Mouse (Mus musculus) granulocyte monocyte progenitor cell, adult 5-6 weeks (primary cell): Measurements from ENCODE around the gene Ptk6. TPM values are rescaled to one million over a fixed set of nuclear protein-coding genes. Genes with fewer than 3 reads are reported as not detected.

ENCODE experiments used
- ATAC-seq: replicated peaks from 2 replicates; pipeline ENCODE4 v1.8.0; 2016; ENCODE audit warnings: mild to moderate bottlenecking, moderate TSS enrichment, inconsistent platforms; ENCODE audit not compliant: poor library complexity, severe bottlenecking
- total RNA-seq, 2 experiments: library from RNA; stranded (forward) in 1 of 2; stranded (reverse) in 1 of 2; fragments of 200-712, 200-1000 nt in 1 of 2; fragments of >200 nt in 1 of 2; fragmentation: Nextera tagmentation in 1 of 2; gene quantifications; 2 replicates each; pipeline ENCODE4 v1.2.3; 2014 to 2017

Ptk6 gene
- total RNA-seq (2014; fragmentation: Nextera tagmentation) (not detected in 2 replicates), total RNA-seq (2017) (not detected in 2 replicates)

DNA sequence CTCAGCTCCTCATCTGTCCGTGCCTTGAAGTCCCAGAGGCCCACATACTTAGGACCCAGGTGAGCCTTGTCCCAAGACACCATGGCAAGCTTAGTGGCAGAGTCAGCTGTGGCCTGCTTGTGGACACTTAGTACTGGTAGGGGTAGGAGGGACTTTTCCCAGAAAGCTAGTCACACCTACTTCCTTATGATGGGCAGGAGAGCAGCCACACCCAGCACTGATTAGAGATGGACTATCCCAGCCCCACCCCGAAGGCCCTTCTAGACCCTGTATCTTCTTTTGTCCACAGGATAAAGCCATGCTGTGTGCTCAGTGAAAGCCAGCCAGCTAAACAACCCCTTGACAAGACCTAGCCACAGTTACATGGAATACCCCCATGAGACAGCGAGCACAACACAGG is at the start of gene Ptk6:
TSS of gene Ptk6 (minus strand) at position 368 of the 400 bp plus-strand sequence.
- ATAC-seq: no peak

- ATAC-seq: no peak
Measured at GRCm38 (mm10) chr2:181251841-181252240, 49.3 kb upstream of the Ptk6 start.

- ATAC-seq: no peak
Measured at GRCm38 (mm10) chr2:181249217-181249616, 46.6 kb upstream of the Ptk6 start.

GRCm38 (mm10) chr2:181245031-181245430 is 42.4 kb upstream of the Ptk6 start:
- ATAC-seq: no peak

GRCm38 (mm10) chr2:181243706-181244394 is 41.3 kb upstream of the Ptk6 start:
- ATAC-seq: peak; percentile 93

GRCm38 (mm10) chr2:181242314-181242665 is 39.7 kb upstream of the Ptk6 start:
- no peak for ATAC-seq

GRCm38 (mm10) chr2:181241602-181242313 is 39.2 kb upstream of the Ptk6 start, which contains the start of gene Helz2:
Gene Helz2 (minus strand): TSS chr2:181242027.
- ATAC-seq: peak; percentile 72

- no peak for ATAC-seq
Measured at GRCm38 (mm10) chr2:181240806-181241440, 38.3 kb upstream of the Ptk6 start.

DNA sequence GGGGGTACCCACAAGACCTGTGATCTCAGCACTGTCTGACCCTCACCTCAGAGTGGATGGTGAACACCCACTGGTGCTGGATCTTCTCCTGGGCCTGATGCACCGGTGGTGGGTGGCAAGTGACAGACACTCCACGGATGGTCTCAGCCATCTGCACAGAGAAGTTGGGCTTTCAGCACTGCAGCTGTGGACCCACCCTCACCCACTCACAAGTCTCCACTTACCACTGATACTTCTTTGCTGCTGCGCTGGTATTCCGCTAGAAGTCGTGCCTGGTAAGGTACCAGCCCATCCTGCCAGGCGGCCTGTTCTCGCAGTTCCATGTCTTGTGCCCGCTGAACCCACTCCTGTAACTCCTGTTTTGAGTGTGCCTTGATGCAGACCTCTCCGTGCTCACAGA is 36.7 kb upstream of the Ptk6 start:
- no peak for ATAC-seq

DNA sequence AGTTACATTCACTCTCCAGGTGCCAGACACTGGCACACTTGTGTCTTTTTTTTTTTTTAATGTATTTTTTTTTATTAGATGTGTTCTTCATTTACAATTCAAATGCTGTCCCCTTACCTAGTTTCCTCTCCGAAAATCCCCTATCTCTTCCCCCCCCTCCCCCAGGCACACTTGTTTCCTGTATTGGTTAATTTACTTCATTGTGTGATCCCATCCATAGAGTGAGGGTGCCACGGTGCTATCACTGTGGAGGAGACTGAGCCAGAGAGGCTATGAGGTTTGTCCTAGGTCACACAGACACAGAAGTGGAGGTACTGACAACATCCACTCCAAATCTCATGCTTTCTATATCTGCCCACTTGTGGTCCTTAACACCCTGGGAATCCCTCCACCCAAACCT is 36.3 kb upstream of the Ptk6 start:
- ATAC-seq: no peak

GRCm38 (mm10) chr2:181238091-181238610 is 35.6 kb upstream of the Ptk6 start:
- ATAC-seq: no peak

DNA sequence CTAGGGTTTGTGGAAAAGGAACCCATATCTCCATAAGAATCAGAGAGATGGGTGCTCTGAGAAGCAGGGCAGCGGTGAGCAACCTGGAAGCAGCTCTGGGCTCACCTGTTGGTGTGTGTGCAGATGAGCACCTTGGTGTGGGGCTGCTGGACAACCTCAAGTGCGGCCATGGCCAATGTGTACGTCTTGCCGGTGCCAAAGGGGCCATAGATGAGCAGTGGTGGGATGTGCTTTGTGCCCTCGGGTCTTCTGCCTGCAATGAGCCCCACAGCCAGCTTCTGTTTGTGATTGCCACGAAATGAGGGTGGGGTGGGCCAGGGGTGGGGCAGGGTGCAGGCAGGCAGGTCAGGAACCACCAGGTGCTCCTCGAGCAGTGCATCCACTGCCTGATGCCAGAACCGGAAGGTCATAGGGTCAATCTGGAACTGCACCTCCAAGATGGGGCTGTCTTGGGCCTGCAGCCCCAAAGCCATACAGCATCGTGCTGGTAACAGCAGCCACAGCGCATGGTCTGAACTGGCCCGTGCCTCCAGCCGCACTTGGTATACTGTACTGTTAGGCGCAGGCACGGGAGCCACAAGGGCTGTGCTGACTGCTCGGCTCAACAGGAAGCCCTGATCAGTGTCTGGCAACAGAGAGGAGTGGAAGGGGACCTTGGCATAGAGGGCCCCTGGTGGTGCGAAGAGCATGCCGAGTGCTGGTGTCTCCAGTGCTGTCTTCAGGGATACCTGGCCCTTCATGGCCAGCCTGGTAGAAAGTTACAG is 34.8 kb upstream of the Ptk6 start:
- no peak for ATAC-seq

DNA sequence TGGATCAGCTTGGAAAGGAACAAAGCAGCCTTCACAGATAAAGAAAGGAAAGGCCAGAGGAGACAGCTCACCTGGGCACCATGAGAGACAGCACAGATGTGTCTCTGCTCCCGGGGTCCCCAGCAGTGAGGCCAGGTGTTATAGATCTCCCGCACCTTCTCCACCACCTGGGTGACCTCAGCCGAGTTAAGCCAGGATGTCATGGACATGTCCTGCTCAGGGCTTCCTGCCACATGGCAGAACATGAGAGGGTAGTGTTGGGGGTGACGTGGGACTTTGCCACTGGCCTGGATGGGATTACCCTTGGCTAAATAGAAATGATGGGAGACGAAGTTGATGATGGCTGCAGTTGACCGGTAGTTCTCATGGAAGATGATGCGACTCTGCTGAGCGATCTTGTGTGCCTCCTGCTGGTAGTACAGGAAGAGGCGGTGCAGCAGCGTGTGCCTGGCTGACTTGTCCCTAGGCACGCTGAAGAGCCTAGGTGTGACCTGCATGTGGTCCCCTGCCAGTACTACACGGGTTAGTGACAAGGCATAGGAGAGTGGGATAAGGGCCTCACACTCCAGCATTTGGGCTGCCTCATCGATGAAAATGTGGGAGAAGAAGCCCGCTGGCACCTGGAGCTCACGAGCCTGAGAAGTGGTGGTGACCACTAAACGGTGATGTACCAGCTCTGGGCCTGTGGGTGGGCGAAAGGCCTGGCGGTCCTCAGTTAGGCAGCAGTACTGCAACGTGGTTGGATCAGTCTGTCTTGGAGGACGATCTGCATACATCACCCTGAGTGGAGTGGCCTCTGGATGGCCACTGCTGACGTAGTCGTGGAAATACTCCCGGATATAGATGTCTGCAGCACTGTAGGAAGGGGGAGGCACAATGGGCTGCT is 33.3 kb upstream of the Ptk6 start:
- no peak for ATAC-seq

GRCm38 (mm10) chr2:181234680-181235079 is 32.1 kb upstream of the Ptk6 start:
- ATAC-seq: no peak

- no peak for ATAC-seq
Measured at GRCm38 (mm10) chr2:181233443-181233842, 30.9 kb upstream of the Ptk6 start.

DNA sequence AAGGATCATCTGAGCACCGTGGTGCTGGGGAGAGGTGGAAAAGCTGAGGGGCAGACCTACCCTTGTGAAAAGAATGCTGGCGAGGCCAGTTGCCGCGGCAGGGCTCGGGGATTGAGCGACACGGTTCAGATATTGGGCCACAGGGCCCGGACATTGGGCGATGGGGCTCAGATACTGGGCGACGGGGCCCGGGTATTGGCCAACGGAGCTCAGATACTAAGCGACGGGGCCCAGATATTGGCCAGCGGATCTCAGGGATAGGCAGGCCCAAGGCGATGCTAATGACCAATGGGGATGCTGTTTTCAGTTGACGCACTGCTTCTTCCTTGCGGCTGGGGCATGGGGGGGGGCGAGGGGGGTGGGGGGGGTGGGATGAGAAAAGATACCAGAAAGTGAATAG is 28.6 kb upstream of the Ptk6 start:
- ATAC-seq: no peak

DNA sequence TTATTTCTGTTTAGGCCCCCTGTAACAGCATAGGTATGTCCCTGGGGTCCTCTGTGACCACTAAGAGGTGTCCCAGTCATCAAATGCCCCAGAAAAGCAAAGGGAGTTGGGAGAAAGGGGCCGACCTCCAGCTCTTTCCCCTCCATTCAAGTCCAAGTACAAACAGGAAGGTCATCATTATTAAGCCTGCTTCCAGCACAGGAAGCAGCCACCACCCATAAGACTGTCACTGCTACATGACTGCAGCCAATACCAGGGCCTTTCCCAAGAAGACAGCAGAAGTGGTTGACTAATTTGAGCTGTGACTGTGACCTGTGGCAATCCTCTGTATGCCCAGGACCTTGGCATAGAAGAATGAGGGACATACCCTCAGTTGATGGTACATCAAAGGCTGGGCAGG is 25.7 kb upstream of the Ptk6 start:
- ATAC-seq: no peak

GRCm38 (mm10) chr2:181227122-181227521 is 24.5 kb upstream of the Ptk6 start:
- no peak for ATAC-seq

GRCm38 (mm10) chr2:181224994-181225393 is 22.4 kb upstream of the Ptk6 start:
- no peak for ATAC-seq
